22 mouse cellular contexts compared by ENCODE assay signal in the genomic region with DNA sequence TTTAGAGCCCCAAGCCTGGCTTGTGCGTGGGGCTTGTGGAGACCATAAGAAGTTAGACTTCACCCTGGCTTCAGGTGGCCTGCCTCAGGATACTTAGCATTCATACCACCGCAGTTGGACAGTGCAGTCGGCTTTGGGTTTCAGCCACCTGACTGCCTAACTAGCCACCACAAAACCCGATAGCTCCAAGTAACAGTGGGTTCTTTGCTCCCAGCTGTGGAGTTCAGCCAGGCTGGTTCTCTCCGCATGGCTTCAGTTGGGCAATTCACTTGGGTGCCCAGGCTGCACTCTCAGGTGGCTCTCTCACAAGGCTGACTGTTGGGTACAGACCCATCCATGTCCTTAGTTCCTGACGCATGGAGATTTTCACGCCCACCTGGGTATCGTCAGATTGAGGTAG. TPM values are rescaled to one million over a fixed set of nuclear protein-coding genes. Genes with fewer than 3 reads are reported as not detected.
DNase-seq lines count a peak whose midpoint lies in the region; TF ChIP-seq lines count a peak whose summit lies in the region.
"Had no signal": no experiment of that assay in that cellular context is flagged by ENCODE, and none has a peak within 500 bp of the region (broad histone marks: within the 10 kb centered on the region; RNA-seq: fewer than 3 reads in every experiment).

No protein-coding gene starts in this region.

- peak overlapping the region; percentile 46; the same call in 1 of the 2 replicates for H3K27ac ChIP-seq in gastrocnemius, adult 2 months
- H3K27ac ChIP-seq: embryonic facial prominence, embryonic 13.5 days; embryonic facial prominence, embryonic 15.5 days; forebrain, embryonic 10.5 days; forebrain, embryonic 12.5 days had no signal

- DNase-seq in gastrocnemius, adult 2 months = peak; percentile 78
- no peak for DNase-seq in gastrocnemius, postnatal 4 days (ENCODE audit: low spot score in 2 of 2)
- peak; percentile 27 to 43 for DNase-seq in gastrocnemius, adult 8-10 months (ENCODE audit: low spot score in 2 of 2)
- peak; percentile 36 for DNase-seq in gastrocnemius, postnatal 14 days
- peak; percentile 66 for DNase-seq in skeletal muscle tissue, adult 2 months (ENCODE audit: low read depth, low spot score)
- DNase-seq in lung, adult 18-20 months = no peak
- DNase-seq in retina, embryonic 14.5 days (ENCODE audit: low spot score) = no peak
- DNase-seq: adrenal gland, adult 2 months; adrenal gland, postnatal 10 days; adrenal gland, postnatal 25 days; cerebellum, adult 11 months; cerebellum, adult 18-20 months; cerebellum, adult 8-10 months; cerebellum, adult 9-11 months; cerebellum, postnatal 14 days; cerebellum, postnatal 36 days; embryo, embryonic 11 days had no signal

- intact Hi-C loops in gastrocnemius, adult 2 months (cut with DNase I) = no loop called here
- intact Hi-C loops in gastrocnemius, postnatal 14 days (cut with DNase I; ENCODE audit: low total_unique reads) = no loop called here

- no peak for TF ChIP-seq CTCF in gastrocnemius, adult 2 months (IDR thresholded peaks at IDR 0.05)

- no peak overlapping the region for H3K4me3 ChIP-seq in gastrocnemius, adult 2 months
- H3K4me3 ChIP-seq: embryonic facial prominence, embryonic 13.5 days; embryonic facial prominence, embryonic 15.5 days; erythroblast, embryonic 14.5 days; forebrain, embryonic 10.5 days; forebrain, embryonic 12.5 days had no signal

RNA-seq across cellular contexts. Expression of a gene that starts 44.0 kb away (rescaled TPM):
- under 1 TPM; 0.73 to 0.74 TPM for total RNA-seq in gastrocnemius, adult 2 months (2021)
- total RNA-seq in gastrocnemius, postnatal 4 days (2021) = 1 to 10 TPM; 2.0 TPM
- total RNA-seq in gastrocnemius, adult 8-10 months (2022) = under 1 TPM; 0.39 to 0.92 (median 0.61) TPM
- 1 to 10 TPM; 1.4 to 2.1 TPM for total RNA-seq in gastrocnemius, postnatal 14 days (2021)

Comparison
In these comparisons a context has a peak if more than half of its experiments do, and no peak if none do; other contexts are left out.
1. DNase-seq: peak in gastrocnemius, adult 2 months (single experiment), gastrocnemius, adult 8-10 months (2 of 2), gastrocnemius, postnatal 14 days (single experiment) and skeletal muscle tissue, adult 2 months (single experiment); none in gastrocnemius, postnatal 4 days (0 of 2), lung, adult 18-20 months (0 of 2) and retina, embryonic 14.5 days (single experiment).